Mouse (Mus musculus): ENCODE data around the gene Slit1.

DNA sequence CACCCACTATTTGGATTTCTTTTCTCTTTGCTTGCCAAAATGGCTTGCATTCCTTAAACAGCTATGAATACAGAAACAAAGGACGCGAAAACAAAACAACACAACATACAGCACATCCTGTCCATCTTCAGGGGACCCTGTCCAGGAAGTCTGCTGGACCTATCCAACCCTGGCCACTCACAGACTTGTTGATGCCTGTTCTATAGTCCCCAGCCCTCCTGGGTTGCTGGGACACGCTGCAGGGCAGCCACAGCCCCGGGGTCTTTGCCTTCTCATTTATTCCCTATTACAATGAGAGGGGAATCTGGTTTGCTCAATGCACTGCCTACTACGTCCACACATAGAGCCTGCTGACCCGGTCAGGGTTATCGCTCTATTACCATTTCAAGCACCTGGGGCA is 72.5 kb downstream of the Slit1 start:
- TF ChIP-seq CTCF (IDR thresholded peaks at IDR 0.05) (no peak), EP300 (IDR thresholded peaks at IDR 0.05) (no peak)

Data from lung, postnatal 0 days (tissue).